Mouse (Mus musculus) kidney, embryonic 16.5 days (tissue): ENCODE results near the gene Spem1. TPM values are rescaled to one million over a fixed set of nuclear protein-coding genes. Genes with fewer than 3 reads are reported as not detected.

Experiments used
- ATAC-seq: fragments of 200-750 bp; cut with Nextera tagmentation; 2 replicates; pipeline ENCODE4 v1.8.0; 2017; ENCODE audit warnings: moderate TSS enrichment; ENCODE audit not compliant: low FRiP score, low TSS enrichment
- H3K27ac ChIP-seq: fragments of 300-500 bp; sonication (generic); 2 replicates; pipeline ENCODE4 v1.5.1; 2014; ENCODE audit warnings: low read length
- H3K27me3 ChIP-seq: fragments of 300-500 bp; sonication (generic); 2 replicates; pipeline ENCODE4 v1.6.1; 2014; ENCODE audit warnings: low read length, control low read depth, mixed read lengths; ENCODE audit not compliant: insufficient read depth
- H3K36me3 ChIP-seq: fragments of 300-500 bp; sonication (generic); 2 replicates; pipeline ENCODE4 v1.6.1; 2014; ENCODE audit warnings: low read length, control low read depth, mixed read lengths; ENCODE audit not compliant: insufficient read depth
- H3K4me1 ChIP-seq: fragments of 300-500 bp; sonication (generic); 2 replicates; pipeline ENCODE4 v1.6.1; 2014; ENCODE audit warnings: low read length, control low read depth, mixed read lengths; ENCODE audit not compliant: insufficient read depth
- H3K4me2 ChIP-seq: fragments of 300-500 bp; sonication (generic); replicated peaks from 2 replicates; pipeline ENCODE4 v1.6.1; 2014; ENCODE audit warnings: low read depth, low read length
- H3K4me3 ChIP-seq: fragments of 300-500 bp; sonication (generic); 2 replicates; pipeline ENCODE4 v1.5.1; 2014; ENCODE audit warnings: mild to moderate bottlenecking, low read length
- H3K9ac ChIP-seq: fragments of 300-500 bp; sonication (generic); replicated peaks from 2 replicates; pipeline ENCODE4 v1.6.1; 2014; ENCODE audit warnings: low read length
- H3K9me3 ChIP-seq: fragments of 300-500 bp; sonication (generic); 2 replicates; pipeline ENCODE4 v1.6.1; 2016; ENCODE audit warnings: low read length, control low read depth
- WGBS: fragments of 180-500 bp; shearing (Covaris S2); extraction: QIAGEN DNeasy Blood & Tissue Kit; methylation state at CpG from one replicate; pipeline ENCODE4 v1.1.7; 2014; 5-methylcytosine and 5-hydroxymethylcytosine counted together
- polyA plus RNA-seq: library from polyadenylated mRNA; unstranded; fragments of >200 nt; fragmentation: Nextera tagmentation; extraction: Ambion mirVana; gene quantifications from 2 replicates; pipeline ENCODE4 v1.2.1, GENCODE M21; 2015

Spem1 gene
- polyA plus RNA-seq, 1 experiment from 2014 or later, result 0.15 TPM

GRCm38 (mm10) chr11:69853994-69854393, 32.0 kb upstream of the Spem1 start:
- peaks cover 4% of the 10 kb centered on the region; the same call in 1 of the 2 replicates for H3K4me1 ChIP-seq
- ATAC-seq, result no peak
- no peak overlapping the region for H3K4me2 ChIP-seq
- no peaks in the 10 kb centered on the region for H3K9me3 ChIP-seq
- peaks cover 15% of the 10 kb centered on the region for H3K27me3 ChIP-seq
- H3K27ac ChIP-seq, result no peak overlapping the region
- 61% methylated on average over 7 of the region's 7 CpGs for WGBS
- peaks cover 33% of the 10 kb centered on the region for H3K36me3 ChIP-seq
- H3K9ac ChIP-seq, result no peak overlapping the region
- H3K4me3 ChIP-seq, result no peak overlapping the region

DNA sequence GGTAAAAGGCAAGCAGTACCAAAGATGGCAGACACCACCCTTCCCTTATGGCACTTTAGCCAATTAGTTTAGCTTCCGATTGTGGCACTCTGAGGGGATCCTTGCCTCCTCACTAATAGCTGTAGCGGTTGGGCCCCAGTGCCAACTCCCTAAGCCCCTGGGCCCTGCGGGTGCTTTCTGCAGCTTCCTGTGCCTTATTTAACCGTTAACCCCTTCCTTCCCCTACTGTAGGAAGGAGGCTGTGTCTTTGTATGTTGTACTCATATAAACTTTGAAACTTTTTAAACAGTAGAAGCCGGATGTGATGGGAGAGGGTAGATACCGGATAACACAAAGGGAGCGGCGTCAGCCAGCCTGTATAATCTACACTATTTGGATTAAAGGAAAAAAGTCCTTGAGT, 28.8 kb upstream of the Spem1 start:
- peaks cover 17% of the 10 kb centered on the region for H3K4me1 ChIP-seq
- 77% methylated on average over 8 of the region's 8 CpGs for WGBS
- peaks cover 42% of the 10 kb centered on the region for H3K36me3 ChIP-seq
- H3K4me2 ChIP-seq, result no peak overlapping the region
- no peak overlapping the region for H3K4me3 ChIP-seq
- no peaks in the 10 kb centered on the region for H3K9me3 ChIP-seq
- no peak overlapping the region for H3K9ac ChIP-seq
- ATAC-seq, result no peak
- no peaks in the 10 kb centered on the region for H3K27me3 ChIP-seq
- H3K27ac ChIP-seq, result no peak overlapping the region

GRCm38 (mm10) chr11:69849884-69850283, 27.9 kb upstream of the Spem1 start:
- H3K4me2 ChIP-seq, result no peak overlapping the region
- ATAC-seq, result no peak
- no peak overlapping the region for H3K27ac ChIP-seq
- H3K9me3 ChIP-seq, result no peaks in the 10 kb centered on the region
- no peak overlapping the region for H3K4me3 ChIP-seq
- no peaks in the 10 kb centered on the region for H3K27me3 ChIP-seq
- H3K9ac ChIP-seq, result no peak overlapping the region
- H3K36me3 ChIP-seq, result peaks cover 42% of the 10 kb centered on the region
- 96% methylated on average over 15 of the region's 15 CpGs for WGBS
- peaks cover 19% of the 10 kb centered on the region for H3K4me1 ChIP-seq

GRCm38 (mm10) chr11:69849128-69849527, 27.1 kb upstream of the Spem1 start:
- no peak overlapping the region for H3K4me3 ChIP-seq
- no peaks in the 10 kb centered on the region for H3K27me3 ChIP-seq
- H3K9ac ChIP-seq, result no peak overlapping the region
- WGBS, result 87% methylated on average over 9 of the region's 9 CpGs
- no peak for ATAC-seq
- peaks cover 42% of the 10 kb centered on the region for H3K36me3 ChIP-seq
- no peak overlapping the region for H3K4me2 ChIP-seq
- H3K4me1 ChIP-seq, result peaks cover 19% of the 10 kb centered on the region
- H3K9me3 ChIP-seq, result no peaks in the 10 kb centered on the region
- no peak overlapping the region; the same call in 1 of the 2 replicates for H3K27ac ChIP-seq

GRCm38 (mm10) chr11:69848021-69848420, 26.0 kb upstream of the Spem1 start:
- no peak for ATAC-seq
- peak overlapping the region; percentile 93; the same call in 1 of the 2 replicates for H3K4me2 ChIP-seq
- no peak overlapping the region for H3K4me3 ChIP-seq
- H3K27ac ChIP-seq, result no peak overlapping the region
- peaks cover 42% of the 10 kb centered on the region for H3K36me3 ChIP-seq
- no peaks in the 10 kb centered on the region for H3K27me3 ChIP-seq
- 97% methylated on average over 6 of the region's 6 CpGs for WGBS
- peaks cover 19% of the 10 kb centered on the region for H3K4me1 ChIP-seq
- no peaks in the 10 kb centered on the region for H3K9me3 ChIP-seq
- H3K9ac ChIP-seq, result peak overlapping the region; percentile 89; the same call in 1 of the 2 replicates

- peak; percentile 36 for ATAC-seq
- Histone ChIP-seq H3K27me3 (no peaks in the 10 kb centered on the region), H3K4me3 (peak overlapping the region; percentile 84), H3K36me3 (peaks cover 38% of the 10 kb centered on the region), H3K9ac (peak overlapping the region; percentile 89), H3K27ac (peak overlapping the region; percentile 99), H3K4me1 (peaks cover 19% of the 10 kb centered on the region), H3K9me3 (no peaks in the 10 kb centered on the region), H3K4me2 (peak overlapping the region; percentile 93)
- 6% methylated on average over 37 of the region's 37 CpGs for WGBS
Measured at GRCm38 (mm10) chr11:69846738-69847688, 25.0 kb upstream of the Spem1 start.

- ATAC-seq, result peak; percentile 94
Measured at GRCm38 (mm10) chr11:69846198-69846680, 24.3 kb upstream of the Spem1 start, which contains the start of gene Plscr3. Gene Plscr3, plus strand, starts transcription at chr11:69846376.

GRCm38 (mm10) chr11:69838714-69839104, 16.7 kb upstream of the Spem1 start:
- peak overlapping the region; percentile 93 for H3K27ac ChIP-seq
- peaks cover 41% of the 10 kb centered on the region for H3K4me1 ChIP-seq
- no peaks in the 10 kb centered on the region; the same call in 1 of the 2 replicates for H3K27me3 ChIP-seq
- 0 out of 2 replicates have a peak, but pooled peaks cover 1% of the 10 kb centered on the region for H3K36me3 ChIP-seq
- peak; percentile 3; the same call in 1 of the 2 replicates for ATAC-seq
- H3K4me3 ChIP-seq, result peak overlapping the region; percentile 66
- 0% methylated on average over 7 of the region's 7 CpGs for WGBS
- no peaks in the 10 kb centered on the region for H3K9me3 ChIP-seq
- peak overlapping the region; percentile 98 for H3K4me2 ChIP-seq
- peak overlapping the region; percentile 76 for H3K9ac ChIP-seq

More at GRCm38 (mm10) chr11:69846198-69846680, 24.3 kb upstream of the Spem1 start, which contains the start of gene Plscr3:
- under 1% methylated on average over 34 of the region's 38 CpGs for whole genome bisulfite sequencing
- H3K4me1 ChIP-seq, result peaks cover 19% of the 10 kb centered on the region
- H3K27me3 ChIP-seq, result no peaks in the 10 kb centered on the region
- H3K4me2 ChIP-seq, result peak within 1 kb of the TSS; percentile 93
- no peaks in the 10 kb centered on the region for H3K9me3 ChIP-seq
- H3K36me3 ChIP-seq, result peaks cover 30% of the 10 kb centered on the region
- H3K4me3 ChIP-seq, result peak within 1 kb of the TSS; percentile 84
- peak within 1 kb of the TSS; percentile 89 for H3K9ac ChIP-seq
- H3K27ac ChIP-seq, result peak within 1 kb of the TSS; percentile 99

DNA sequence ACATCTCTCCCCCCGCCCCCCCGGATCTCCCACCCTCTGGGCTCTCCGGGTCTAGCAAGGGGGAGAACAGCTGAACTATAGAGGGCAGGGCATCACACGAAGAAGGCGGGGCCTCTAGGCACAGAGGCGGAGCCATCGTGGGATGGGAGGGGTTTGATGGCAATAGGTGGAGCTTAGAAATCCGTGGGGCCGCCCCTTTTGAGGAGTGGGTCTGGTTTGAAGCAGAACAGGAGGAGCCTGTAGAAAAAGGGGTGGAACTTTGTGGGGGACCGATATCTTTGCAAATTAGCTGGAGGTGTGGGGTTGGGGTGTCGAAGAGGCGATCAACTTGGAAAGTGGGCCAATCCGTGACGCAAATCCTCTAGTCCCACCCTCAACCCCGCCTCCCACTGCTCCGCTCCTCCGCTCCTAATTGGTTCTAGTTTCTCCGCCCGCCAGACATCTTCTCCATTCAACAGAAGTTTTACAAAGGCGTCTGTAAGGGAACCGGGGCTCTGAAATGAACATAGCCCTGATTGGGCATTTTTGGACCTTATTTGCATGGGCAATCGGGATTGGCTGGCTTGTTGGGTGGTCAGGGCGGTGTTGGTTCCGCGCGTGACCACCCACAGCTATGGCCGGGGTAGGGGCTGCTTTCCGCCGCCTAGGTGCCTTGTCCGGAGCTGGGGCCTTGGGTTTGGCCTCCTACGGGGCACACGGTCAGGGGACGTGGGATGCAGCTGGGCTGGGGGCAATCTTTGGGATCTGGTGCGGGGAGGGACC, 16.2 kb upstream of the Spem1 start, which contains the start of gene Tmem256:
Gene Tmem256, plus strand, starts transcription at position 563 of the 762 bp plus-strand sequence.
- Histone ChIP-seq H3K27me3 (no peaks in the 10 kb centered on the region; the same call in 1 of the 2 replicates), H3K27ac (peak within 1 kb of the TSS; percentile 93), H3K36me3 (0 out of 2 replicates have a peak, but pooled peaks cover 5% of the 10 kb centered on the region), H3K4me1 (peaks cover 46% of the 10 kb centered on the region), H3K9ac (peak within 1 kb of the TSS; percentile 76), H3K4me3 (peak within 1 kb of the TSS; percentile 66), H3K4me2 (peak within 1 kb of the TSS; percentile 98), H3K9me3 (no peaks in the 10 kb centered on the region)
- under 1% methylated on average over 34 of the region's 34 CpGs for WGBS
- peak; percentile 89 for ATAC-seq
